Mouse (Mus musculus): ENCODE measurements at regions not wholly inside any gene's neighbourhood (a gene's known extent, or its start where the extent isn't known, plus 50 kb on each side); places are given as distances from the start of the nearest gene placed in this dataset.

DNA sequence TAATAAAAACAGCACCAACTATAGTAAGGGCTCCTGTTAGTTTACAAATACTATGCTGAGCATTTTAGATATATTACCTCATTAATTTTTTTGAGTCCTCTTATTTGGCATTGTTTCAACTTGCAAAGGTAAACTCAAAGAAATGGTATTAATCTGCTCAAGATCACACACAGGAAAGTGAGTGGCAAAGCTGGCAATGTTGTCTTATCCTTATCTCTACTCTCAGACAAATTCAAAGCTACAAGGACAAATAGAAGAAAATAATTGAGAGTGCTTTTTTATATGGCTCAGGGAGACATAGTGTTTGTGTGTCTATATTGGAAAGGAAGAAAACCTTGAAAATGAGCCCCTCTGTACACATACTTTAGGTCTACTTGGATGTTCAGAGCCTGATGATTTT is 411.9 kb upstream of the Mgat4c start:
- no peak for DNase-seq (ENCODE audit: low spot score)
- Histone ChIP-seq H3K9me3 (ENCODE audit: control insufficient read depth, low read length) (no peaks in the 10 kb centered on the region), H3K9ac (ENCODE audit: low read depth, low read length) (no peak overlapping the region), H3K27me3 (ENCODE audit: control insufficient read depth, insufficient read depth, low read length) (no peaks in the 10 kb centered on the region), H3K4me3 (ENCODE audit: low read depth, low read length) (no peak overlapping the region), H3K36me3 (ENCODE audit: control insufficient read depth, insufficient read depth, low read length) (no peaks in the 10 kb centered on the region), H3K4me1 (replicated peaks; ENCODE audit: control insufficient read depth, insufficient read depth, low read length) (no peaks in the 10 kb centered on the region), H3K27ac (ENCODE audit: low read depth, low read length) (no peak overlapping the region), H3K4me2 (replicated peaks; ENCODE audit: low read depth, low read length) (no peak overlapping the region)
- ATAC-seq (ENCODE audit: low FRiP score), result no peak

DNA sequence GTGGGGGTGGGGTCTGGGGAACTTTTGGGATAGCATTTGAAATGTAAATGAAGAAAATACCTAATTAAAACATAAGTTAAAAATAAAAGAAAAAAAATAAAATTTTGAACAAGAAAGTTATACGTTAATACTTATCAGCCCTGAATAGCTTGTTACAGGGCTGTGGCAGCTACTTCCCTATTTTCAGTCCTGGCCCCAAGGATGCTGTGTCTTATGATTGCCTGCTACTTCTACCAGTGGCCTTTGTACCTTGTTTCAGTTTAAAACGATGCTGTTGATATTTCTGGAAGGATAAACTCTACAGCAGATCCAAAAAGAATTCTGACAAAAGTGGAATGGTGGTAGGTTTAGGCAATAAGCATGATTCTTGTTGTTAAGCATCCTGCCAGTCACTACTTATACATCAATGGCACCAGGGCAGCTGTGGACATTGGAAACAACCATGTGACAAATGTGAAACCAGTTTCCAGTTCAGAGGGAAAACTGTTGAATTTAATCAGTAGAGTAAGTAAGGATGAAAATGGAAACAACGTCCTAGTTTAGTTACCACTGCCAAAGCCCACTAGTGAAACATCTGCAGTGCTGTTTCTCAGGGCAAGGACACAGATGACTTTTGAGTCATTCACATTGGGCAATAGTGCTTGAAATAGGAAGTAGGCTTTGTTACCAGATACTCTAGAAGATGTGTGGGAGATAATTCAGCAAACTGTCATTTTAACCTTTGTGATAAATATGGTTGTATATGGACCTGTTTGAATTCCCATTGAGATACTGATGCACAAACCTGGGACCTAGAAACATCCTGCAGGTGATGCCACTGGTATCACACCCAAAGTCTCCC is 409.6 kb upstream of the Mgat4c start:
- WGBS, result 86% methylated on average over 3 of the region's 3 CpGs

DNA sequence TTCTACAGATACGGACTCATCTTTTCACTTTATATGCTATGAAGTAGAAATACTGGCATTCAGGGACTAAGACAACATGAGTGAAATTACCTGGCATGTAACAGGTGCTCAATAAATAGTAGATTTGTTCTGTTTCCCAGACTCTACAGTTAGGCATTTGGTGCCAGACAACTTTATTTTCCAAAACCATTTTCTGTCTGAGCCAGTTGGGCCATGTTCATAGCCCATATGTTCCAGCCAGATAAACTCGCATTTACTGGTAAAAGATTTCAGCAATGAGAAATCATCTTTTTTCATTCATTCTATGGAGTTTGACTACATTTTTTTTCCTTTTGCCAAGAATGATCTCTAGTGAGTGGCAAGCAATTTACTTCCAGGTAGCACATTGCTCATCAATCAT is 393.2 kb upstream of the Mgat4c start:
- H3K9ac ChIP-seq (ENCODE audit: low read depth, low read length), result no peak overlapping the region
- 97% methylated on average over 2 of the region's 2 CpGs for whole genome bisulfite sequencing
- no peak for DNase-seq (ENCODE audit: low spot score)

More for the DNA sequence above, 409.6 kb upstream of the Mgat4c start:
- Histone ChIP-seq H3K4me2 (replicated peaks; ENCODE audit: low read depth, low read length) (no peak overlapping the region), H3K27me3 (ENCODE audit: control insufficient read depth, insufficient read depth, low read length) (no peaks in the 10 kb centered on the region), H3K4me1 (replicated peaks; ENCODE audit: control insufficient read depth, insufficient read depth, low read length) (no peaks in the 10 kb centered on the region), H3K36me3 (ENCODE audit: control insufficient read depth, insufficient read depth, low read length) (no peaks in the 10 kb centered on the region), H3K9ac (ENCODE audit: low read depth, low read length) (no peak overlapping the region), H3K27ac (ENCODE audit: low read depth, low read length) (no peak overlapping the region), H3K4me3 (ENCODE audit: low read depth, low read length) (no peak overlapping the region), H3K9me3 (ENCODE audit: control insufficient read depth, low read length) (no peaks in the 10 kb centered on the region)
- DNase-seq (ENCODE audit: low spot score) (no peak), ATAC-seq (ENCODE audit: low FRiP score) (no peak)

GRCm38 (mm10) chr10:101302138-101302780 is 379.0 kb upstream of the Mgat4c start:
- ATAC-seq (ENCODE audit: low FRiP score) (no peak), DNase-seq (ENCODE audit: low spot score) (no peak)
- 69% methylated on average over 2 of the region's 2 CpGs for WGBS

More for the DNA sequence above, 393.2 kb upstream of the Mgat4c start:
- no peak for ATAC-seq (ENCODE audit: low FRiP score)
- Histone ChIP-seq H3K4me1 (replicated peaks; ENCODE audit: control insufficient read depth, insufficient read depth, low read length) (no peaks in the 10 kb centered on the region), H3K36me3 (ENCODE audit: control insufficient read depth, insufficient read depth, low read length) (no peaks in the 10 kb centered on the region), H3K27ac (ENCODE audit: low read depth, low read length) (no peak overlapping the region), H3K27me3 (ENCODE audit: control insufficient read depth, insufficient read depth, low read length) (no peaks in the 10 kb centered on the region), H3K4me3 (ENCODE audit: low read depth, low read length) (no peak overlapping the region), H3K4me2 (replicated peaks; ENCODE audit: low read depth, low read length) (no peak overlapping the region), H3K9me3 (ENCODE audit: control insufficient read depth, low read length) (no peaks in the 10 kb centered on the region)

GRCm38 (mm10) chr10:101304075-101304474 is 377.2 kb upstream of the Mgat4c start:
- Histone ChIP-seq H3K9ac (ENCODE audit: low read depth, low read length) (no peak overlapping the region), H3K27ac (ENCODE audit: low read depth, low read length) (no peak overlapping the region), H3K9me3 (ENCODE audit: control insufficient read depth, low read length) (no peaks in the 10 kb centered on the region), H3K36me3 (ENCODE audit: control insufficient read depth, insufficient read depth, low read length) (no peaks in the 10 kb centered on the region), H3K4me2 (replicated peaks; ENCODE audit: low read depth, low read length) (no peak overlapping the region), H3K4me3 (ENCODE audit: low read depth, low read length) (no peak overlapping the region), H3K27me3 (ENCODE audit: control insufficient read depth, insufficient read depth, low read length) (no peaks in the 10 kb centered on the region), H3K4me1 (replicated peaks; ENCODE audit: control insufficient read depth, insufficient read depth, low read length) (no peaks in the 10 kb centered on the region)
- DNase-seq (ENCODE audit: low spot score) (no peak), ATAC-seq (ENCODE audit: low FRiP score) (no peak)

More at GRCm38 (mm10) chr10:101302138-101302780, 379.0 kb upstream of the Mgat4c start:
- Histone ChIP-seq H3K27ac (ENCODE audit: low read depth, low read length) (no peak overlapping the region), H3K9ac (ENCODE audit: low read depth, low read length) (no peak overlapping the region), H3K36me3 (ENCODE audit: control insufficient read depth, insufficient read depth, low read length) (no peaks in the 10 kb centered on the region), H3K4me2 (replicated peaks; ENCODE audit: low read depth, low read length) (no peak overlapping the region), H3K4me3 (ENCODE audit: low read depth, low read length) (no peak overlapping the region), H3K27me3 (ENCODE audit: control insufficient read depth, insufficient read depth, low read length) (no peaks in the 10 kb centered on the region), H3K9me3 (ENCODE audit: control insufficient read depth, low read length) (no peaks in the 10 kb centered on the region), H3K4me1 (replicated peaks; ENCODE audit: control insufficient read depth, insufficient read depth, low read length) (no peaks in the 10 kb centered on the region)

DNA sequence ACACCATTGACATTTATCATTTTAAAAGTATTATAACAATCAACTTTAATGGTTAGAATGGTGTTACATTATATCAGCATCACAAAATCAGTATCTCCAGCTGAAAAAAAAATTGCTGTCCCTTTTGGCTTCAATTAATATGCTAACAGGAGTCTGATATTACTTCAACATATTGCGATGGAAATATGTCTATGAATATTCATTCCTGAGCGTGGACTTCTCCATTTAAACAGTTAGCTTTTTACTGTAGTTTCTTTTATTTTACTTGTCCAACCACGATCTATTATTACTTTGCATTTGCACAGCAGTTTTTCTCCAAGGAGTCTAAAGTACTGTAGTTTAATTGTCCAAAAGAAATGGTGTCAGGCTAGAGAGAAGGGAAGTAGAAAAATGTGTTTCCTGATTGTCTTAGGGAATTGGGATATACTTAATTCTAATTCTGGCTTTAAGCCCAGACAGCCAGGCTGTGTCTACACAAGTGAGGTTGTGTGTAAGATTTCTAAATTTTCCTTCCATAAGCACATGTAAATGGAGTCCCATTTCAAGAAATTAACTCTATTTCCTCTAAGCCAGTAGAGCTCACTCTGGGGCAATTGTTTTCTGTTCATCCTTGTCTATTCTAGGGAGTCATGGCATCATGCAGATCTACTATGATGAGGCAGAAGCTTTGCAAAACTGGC is 364.5 kb upstream of the Mgat4c start:
- H3K4me1 ChIP-seq (replicated peaks; ENCODE audit: control insufficient read depth, insufficient read depth, low read length), result no peaks in the 10 kb centered on the region
- DNase-seq (ENCODE audit: low spot score) (no peak), ATAC-seq (ENCODE audit: low FRiP score) (no peak)
- 91% methylated on average over 3 of the region's 3 CpGs for WGBS
- no peak overlapping the region for H3K9ac ChIP-seq (ENCODE audit: low read depth, low read length)
- no peaks in the 10 kb centered on the region for H3K36me3 ChIP-seq (ENCODE audit: control insufficient read depth, insufficient read depth, low read length)
- H3K27me3 ChIP-seq (ENCODE audit: control insufficient read depth, insufficient read depth, low read length), result no peaks in the 10 kb centered on the region
- H3K4me2 ChIP-seq (replicated peaks; ENCODE audit: low read depth, low read length), result no peak overlapping the region
- no peak overlapping the region for H3K4me3 ChIP-seq (ENCODE audit: low read depth, low read length)
- H3K27ac ChIP-seq (ENCODE audit: low read depth, low read length), result no peak overlapping the region
- no peaks in the 10 kb centered on the region for H3K9me3 ChIP-seq (ENCODE audit: control insufficient read depth, low read length)

DNA sequence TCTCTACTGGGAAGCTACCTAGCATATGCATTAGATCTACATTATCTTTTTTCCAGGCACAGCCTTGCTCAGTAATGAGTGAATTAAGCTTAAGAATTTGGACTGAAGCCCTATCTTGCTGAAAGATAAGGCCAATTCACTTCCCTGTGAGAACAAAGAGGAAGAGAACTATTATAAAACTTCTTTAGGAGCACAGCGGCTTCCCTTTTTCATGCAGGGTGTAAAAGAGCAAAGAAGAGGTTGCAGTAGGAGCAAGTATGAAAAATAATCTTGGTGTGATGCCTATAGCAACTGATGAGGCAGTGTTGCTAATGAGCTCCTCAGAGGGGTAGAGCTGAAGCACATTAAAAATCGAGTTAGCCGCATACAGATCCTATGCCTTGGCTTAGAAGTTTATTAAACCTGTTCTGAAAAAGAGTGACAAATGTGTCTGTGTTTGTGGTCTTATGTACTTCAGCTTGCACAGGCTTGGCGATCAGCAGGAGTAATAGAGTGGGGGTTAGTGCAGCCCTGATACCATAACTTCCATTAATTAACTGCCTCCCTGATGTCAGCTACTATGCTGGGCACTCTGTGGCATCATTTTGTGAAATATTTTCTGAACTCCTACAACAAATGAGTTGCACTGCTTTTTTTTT is 360.1 kb upstream of the Mgat4c start:
- no peaks in the 10 kb centered on the region for H3K9me3 ChIP-seq (ENCODE audit: control insufficient read depth, low read length)
- no peak for ATAC-seq (ENCODE audit: low FRiP score)
- H3K4me3 ChIP-seq (ENCODE audit: low read depth, low read length), result no peak overlapping the region
- no peaks in the 10 kb centered on the region for H3K27me3 ChIP-seq (ENCODE audit: control insufficient read depth, insufficient read depth, low read length)
- WGBS, result 89% methylated on average over 4 of the region's 4 CpGs
- no peak overlapping the region for H3K4me2 ChIP-seq (replicated peaks; ENCODE audit: low read depth, low read length)
- no peaks in the 10 kb centered on the region for H3K36me3 ChIP-seq (ENCODE audit: control insufficient read depth, insufficient read depth, low read length)
- H3K27ac ChIP-seq (ENCODE audit: low read depth, low read length), result no peak overlapping the region
- no peaks in the 10 kb centered on the region for H3K4me1 ChIP-seq (replicated peaks; ENCODE audit: control insufficient read depth, insufficient read depth, low read length)
- no peak overlapping the region for H3K9ac ChIP-seq (ENCODE audit: low read depth, low read length)
- DNase-seq (ENCODE audit: low spot score), result no peak

- Histone ChIP-seq H3K4me2 (replicated peaks; ENCODE audit: low read depth, low read length) (no peak overlapping the region), H3K9me3 (ENCODE audit: control insufficient read depth, low read length) (no peaks in the 10 kb centered on the region), H3K4me3 (ENCODE audit: low read depth, low read length) (no peak overlapping the region), H3K9ac (ENCODE audit: low read depth, low read length) (no peak overlapping the region), H3K27ac (ENCODE audit: low read depth, low read length) (no peak overlapping the region), H3K36me3 (ENCODE audit: control insufficient read depth, insufficient read depth, low read length) (no peaks in the 10 kb centered on the region), H3K27me3 (ENCODE audit: control insufficient read depth, insufficient read depth, low read length) (no peaks in the 10 kb centered on the region), H3K4me1 (replicated peaks; ENCODE audit: control insufficient read depth, insufficient read depth, low read length) (no peaks in the 10 kb centered on the region)
- 88% methylated on average over 1 of the region's 1 CpGs for WGBS
- no peak for DNase-seq (ENCODE audit: low spot score)
- no peak for ATAC-seq (ENCODE audit: low FRiP score)
These were observed 356.8 kb upstream of the Mgat4c start for GRCm38 (mm10) chr10:101324537-101324936.
